Mouse (Mus musculus) intestine, embryonic 16.5 days (tissue): ENCODE measurements around the gene Olfml3. TPM values are rescaled to one million over a fixed set of nuclear protein-coding genes. Genes with fewer than 3 reads are reported as not detected.

ENCODE experiments used
- ATAC-seq: fragments of 200-750 bp; cut with Nextera tagmentation; 2 replicates; pipeline ENCODE4 v1.8.0; 2017; ENCODE audit warnings: moderate TSS enrichment, moderate library complexity
- H3K27ac ChIP-seq: fragments of 300-500 bp; sonication (generic); 2 replicates; pipeline ENCODE4 v1.5.1; 2014; ENCODE audit warnings: mild to moderate bottlenecking, low read length
- H3K27me3 ChIP-seq: fragments of 300-500 bp; sonication (generic); replicated peaks from 2 replicates; pipeline ENCODE4 v1.6.1; 2014; ENCODE audit warnings: low read length, control low read depth, mixed read lengths; ENCODE audit not compliant: control insufficient read depth, insufficient read depth
- H3K36me3 ChIP-seq: fragments of 300-500 bp; sonication (generic); 2 replicates; pipeline ENCODE4 v1.6.1; 2014; ENCODE audit warnings: low read length, control low read depth; ENCODE audit not compliant: control insufficient read depth, insufficient read depth
- H3K4me1 ChIP-seq: fragments of 300-500 bp; sonication (generic); 2 replicates; pipeline ENCODE4 v1.6.1; 2014; ENCODE audit warnings: low read length, control low read depth, mixed read lengths; ENCODE audit not compliant: control insufficient read depth, insufficient read depth
- H3K4me2 ChIP-seq: fragments of 300-500 bp; sonication (generic); 2 replicates; pipeline ENCODE4 v1.6.1; 2014; ENCODE audit warnings: low read depth, low read length, control low read depth
- H3K4me3 ChIP-seq: fragments of 300-500 bp; sonication (generic); 2 replicates; pipeline ENCODE4 v1.5.1; 2014; ENCODE audit warnings: mild to moderate bottlenecking, low read length
- H3K9ac ChIP-seq: fragments of 300-500 bp; sonication (generic); 2 replicates; pipeline ENCODE4 v1.6.1; 2014; ENCODE audit warnings: low read depth, low read length
- H3K9me3 ChIP-seq: fragments of 300-500 bp; sonication (generic); 2 replicates; pipeline ENCODE4 v1.6.1; 2016; ENCODE audit warnings: low read length, control low read depth; ENCODE audit not compliant: control insufficient read depth
- WGBS: fragments of 180-500 bp; shearing (Covaris S2); extraction: QIAGEN DNeasy Blood & Tissue Kit; methylation state at CpG from one replicate; pipeline ENCODE4 v1.1.7; 2014; 5-methylcytosine and 5-hydroxymethylcytosine counted together
- polyA plus RNA-seq: library from polyadenylated mRNA; unstranded; fragments of >200 nt; fragmentation: Nextera tagmentation; extraction: Ambion mirVana; gene quantifications from 2 replicates; pipeline ENCODE4 v1.2.1, GENCODE M21; 2015

Gene Olfml3
- polyA plus RNA-seq, 1 experiment from 2014 or later: 44.0 TPM

DNA sequence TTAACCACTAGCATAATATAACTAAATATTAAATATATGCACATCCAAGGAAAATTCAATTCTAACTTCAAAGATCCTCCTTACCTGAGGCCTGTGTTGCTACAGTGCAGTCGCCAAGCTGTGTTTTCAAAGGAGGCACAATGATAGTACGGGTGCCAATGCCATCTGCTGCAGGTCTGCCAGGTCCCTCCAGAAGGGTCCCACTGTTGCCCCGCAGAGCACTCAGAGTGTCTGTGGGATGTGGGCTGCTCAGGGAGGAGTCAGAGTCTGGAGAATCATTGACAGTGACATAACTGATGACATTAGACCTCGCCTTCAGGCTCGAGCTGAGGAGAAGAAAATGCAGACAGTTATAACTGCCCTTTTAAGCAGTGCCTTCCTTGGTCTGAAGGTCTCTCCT, 8.9 kb upstream of the Olfml3 start:
- no peaks in the 10 kb centered on the region for H3K9me3 ChIP-seq
- 80% methylated on average over 5 of the region's 5 CpGs for WGBS
- H3K4me3 ChIP-seq: no peak overlapping the region
- no peak overlapping the region for H3K4me2 ChIP-seq
- no peaks in the 10 kb centered on the region for H3K4me1 ChIP-seq
- H3K9ac ChIP-seq: no peak overlapping the region
- H3K27ac ChIP-seq: no peak overlapping the region
- no peak for ATAC-seq
- no peaks in the 10 kb centered on the region for H3K27me3 ChIP-seq
- peaks cover 18% of the 10 kb centered on the region for H3K36me3 ChIP-seq

DNA sequence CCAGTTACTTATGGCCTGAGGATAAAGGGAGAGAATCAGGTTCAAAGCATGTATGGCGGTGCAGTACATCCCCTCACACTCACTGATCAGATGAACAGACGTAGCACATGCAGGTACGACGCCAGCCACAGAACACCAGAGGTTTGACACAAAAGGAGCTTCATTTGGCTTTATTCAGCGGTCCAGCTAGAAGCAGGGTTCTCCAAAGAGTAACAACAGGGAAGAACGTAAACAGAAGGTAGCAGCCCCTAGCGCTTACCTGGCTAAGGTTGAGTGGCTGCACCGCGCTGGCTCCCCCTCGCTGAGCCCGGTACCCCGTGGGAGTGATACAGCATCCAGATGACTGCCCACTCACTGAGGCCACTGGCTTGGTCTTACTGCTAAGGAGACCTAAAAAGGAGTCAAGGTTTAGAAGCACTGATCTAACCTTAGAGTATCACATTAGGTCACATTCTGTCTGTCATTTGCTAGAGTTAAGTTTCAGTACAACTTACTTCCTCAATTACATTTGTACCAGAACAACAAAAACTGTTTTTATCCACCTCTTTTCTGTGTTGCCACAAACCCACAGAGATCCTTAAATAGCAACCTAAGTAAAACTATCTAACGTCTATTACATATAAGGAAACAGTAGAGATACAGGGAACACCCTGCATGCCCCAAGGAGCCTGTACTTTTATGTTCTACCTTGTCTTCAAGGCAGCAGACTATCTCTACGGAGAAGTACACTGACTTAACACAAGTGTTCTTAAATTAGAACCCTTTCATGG, 7.4 kb upstream of the Olfml3 start:
- Histone ChIP-seq H3K9me3 (no peaks in the 10 kb centered on the region), H3K4me1 (no peaks in the 10 kb centered on the region), H3K36me3 (peaks cover 13% of the 10 kb centered on the region), H3K9ac (no peak overlapping the region), H3K4me2 (no peak overlapping the region), H3K27ac (no peak overlapping the region), H3K4me3 (no peak overlapping the region), H3K27me3 (no peaks in the 10 kb centered on the region)
- no peak for ATAC-seq
- WGBS: 91% methylated on average over 14 of the region's 14 CpGs

DNA sequence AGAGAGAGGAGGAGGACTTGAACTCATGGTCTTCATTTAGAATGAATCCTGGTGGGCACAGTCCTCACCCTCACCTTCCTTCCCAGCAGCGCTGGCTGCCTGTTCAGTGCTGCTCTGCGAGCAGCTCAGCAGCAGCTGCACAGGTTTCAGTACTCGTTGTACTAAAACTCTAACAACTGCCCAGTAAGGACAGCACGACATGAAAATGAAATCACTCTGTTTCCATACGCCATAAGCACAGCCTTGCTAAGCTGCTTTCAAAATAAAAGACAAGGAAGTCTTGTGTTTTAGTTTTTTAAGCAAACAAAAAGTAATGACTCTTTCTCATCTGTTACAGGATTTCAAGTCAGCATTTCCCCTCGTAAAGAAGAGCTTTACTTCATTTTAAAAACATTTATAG, 5.4 kb upstream of the Olfml3 start:
- Histone ChIP-seq H3K9me3 (no peaks in the 10 kb centered on the region), H3K27ac (no peak overlapping the region), H3K4me3 (no peak overlapping the region), H3K36me3 (peaks cover 9% of the 10 kb centered on the region), H3K4me2 (no peak overlapping the region), H3K27me3 (no peaks in the 10 kb centered on the region), H3K9ac (no peak overlapping the region), H3K4me1 (0 out of 2 replicates have a peak, but pooled peaks cover 3% of the 10 kb centered on the region)
- ATAC-seq: no peak
- 78% methylated on average over 6 of the region's 6 CpGs for WGBS

DNA sequence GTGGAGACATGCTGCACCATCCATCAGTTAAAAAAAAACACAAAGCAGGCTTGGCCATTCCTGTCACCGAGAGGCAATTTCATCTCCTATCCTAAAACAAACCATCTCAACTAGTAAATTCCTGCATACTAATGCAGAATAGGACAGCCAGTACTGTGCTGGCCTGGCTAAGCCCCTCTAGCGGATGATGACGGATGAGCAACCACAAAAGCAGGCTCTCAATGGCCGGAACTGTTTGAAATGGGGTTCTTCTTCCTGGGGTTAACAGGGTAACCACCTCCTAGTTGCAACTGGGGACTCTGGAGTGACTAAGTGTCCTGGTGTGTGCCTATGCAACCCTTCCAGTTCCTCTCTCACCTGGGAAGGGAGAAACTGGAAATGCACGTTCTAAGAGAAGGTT, 2.5 kb upstream of the Olfml3 start:
- Histone ChIP-seq H3K9ac (no peak overlapping the region), H3K36me3 (peaks cover 9% of the 10 kb centered on the region; the same call in 1 of the 2 replicates), H3K9me3 (no peaks in the 10 kb centered on the region), H3K4me3 (no peak overlapping the region), H3K27ac (no peak overlapping the region), H3K4me2 (no peak overlapping the region), H3K27me3 (no peaks in the 10 kb centered on the region), H3K4me1 (peaks cover 7% of the 10 kb centered on the region)
- no peak for ATAC-seq
- WGBS: 59% methylated on average over 5 of the region's 5 CpGs

- peaks cover 8% of the 10 kb centered on the region; the same call in 1 of the 2 replicates for H3K36me3 ChIP-seq
- H3K27me3 ChIP-seq: no peaks in the 10 kb centered on the region
- peak within 1 kb of the TSS; percentile 57 for H3K9ac ChIP-seq
- WGBS: 90% methylated on average over 1 of the region's 1 CpGs
- H3K27ac ChIP-seq: peak within 1 kb of the TSS; percentile 92
- H3K4me1 ChIP-seq: peaks cover 17% of the 10 kb centered on the region
- no peak for ATAC-seq
- H3K4me3 ChIP-seq: peak within 1 kb of the TSS; percentile 44
- H3K9me3 ChIP-seq: no peaks in the 10 kb centered on the region
- peak within 1 kb of the TSS; percentile 60 for H3K4me2 ChIP-seq
These were observed 1.5 kb upstream of the Olfml3 start, which contains the start of gene Gm10964 for GRCm38 (mm10) chr3:103739329-103739728. TSS of gene Gm10964 (plus strand) at chr3:103739366.

DNA sequence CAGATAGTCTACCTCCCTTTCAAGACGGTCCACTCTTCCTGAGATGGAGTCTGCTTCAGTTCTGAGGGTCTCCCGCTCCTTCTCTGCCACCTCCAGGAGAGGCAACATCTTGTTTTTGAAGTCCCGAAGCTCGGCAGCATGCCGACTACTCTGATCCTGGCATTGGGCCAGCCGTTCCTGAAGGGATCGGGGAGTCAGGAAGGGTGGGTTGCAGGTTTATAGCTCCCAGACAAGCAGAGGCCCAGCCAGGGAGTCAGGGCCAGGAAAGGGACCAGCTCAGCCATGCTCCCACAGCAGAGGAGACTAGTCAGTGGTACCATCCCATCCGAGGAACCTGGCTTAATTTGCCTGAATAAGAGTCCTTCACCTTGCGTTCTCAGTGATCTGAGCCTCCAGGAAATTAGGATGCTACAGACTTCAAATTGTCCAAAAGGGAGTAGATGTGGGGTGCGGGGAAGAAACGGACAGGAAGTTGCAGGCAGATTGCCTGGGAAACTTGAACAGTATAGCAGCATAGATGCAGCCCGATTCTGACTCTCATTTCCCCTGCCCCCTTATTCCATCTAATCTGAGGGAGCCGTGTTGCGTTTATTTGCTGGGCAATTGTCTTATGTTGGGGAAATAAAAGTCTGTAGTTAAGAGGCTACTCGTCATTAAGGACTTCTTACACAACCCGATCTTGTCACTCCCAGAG, 593 bp downstream of the Olfml3 start:
- ATAC-seq: peak; percentile 37
- H3K27me3 ChIP-seq: no peaks in the 10 kb centered on the region
- peak overlapping the region; percentile 92 for H3K27ac ChIP-seq
- H3K4me2 ChIP-seq: peak overlapping the region; percentile 60
- 28% methylated on average over 16 of the region's 16 CpGs for WGBS
- H3K4me1 ChIP-seq: peaks cover 24% of the 10 kb centered on the region
- H3K4me3 ChIP-seq: peak overlapping the region; percentile 44
- H3K36me3 ChIP-seq: peaks cover 4% of the 10 kb centered on the region; the same call in 1 of the 2 replicates
- peak overlapping the region; percentile 65 for H3K9ac ChIP-seq
- no peaks in the 10 kb centered on the region for H3K9me3 ChIP-seq

- no peaks in the 10 kb centered on the region for H3K36me3 ChIP-seq
- ATAC-seq: no peak
- H3K4me1 ChIP-seq: peaks cover 24% of the 10 kb centered on the region
- H3K9me3 ChIP-seq: no peaks in the 10 kb centered on the region
- no peaks in the 10 kb centered on the region for H3K27me3 ChIP-seq
- peak overlapping the region; percentile 60 for H3K4me2 ChIP-seq
- peak overlapping the region; percentile 92 for H3K27ac ChIP-seq
- H3K4me3 ChIP-seq: peak overlapping the region; percentile 44
- H3K9ac ChIP-seq: peak overlapping the region; percentile 65
- 69% methylated on average over 28 of the region's 28 CpGs for WGBS
These were observed 1.8 kb downstream of the Olfml3 start for GRCm38 (mm10) chr3:103735776-103736600.

DNA sequence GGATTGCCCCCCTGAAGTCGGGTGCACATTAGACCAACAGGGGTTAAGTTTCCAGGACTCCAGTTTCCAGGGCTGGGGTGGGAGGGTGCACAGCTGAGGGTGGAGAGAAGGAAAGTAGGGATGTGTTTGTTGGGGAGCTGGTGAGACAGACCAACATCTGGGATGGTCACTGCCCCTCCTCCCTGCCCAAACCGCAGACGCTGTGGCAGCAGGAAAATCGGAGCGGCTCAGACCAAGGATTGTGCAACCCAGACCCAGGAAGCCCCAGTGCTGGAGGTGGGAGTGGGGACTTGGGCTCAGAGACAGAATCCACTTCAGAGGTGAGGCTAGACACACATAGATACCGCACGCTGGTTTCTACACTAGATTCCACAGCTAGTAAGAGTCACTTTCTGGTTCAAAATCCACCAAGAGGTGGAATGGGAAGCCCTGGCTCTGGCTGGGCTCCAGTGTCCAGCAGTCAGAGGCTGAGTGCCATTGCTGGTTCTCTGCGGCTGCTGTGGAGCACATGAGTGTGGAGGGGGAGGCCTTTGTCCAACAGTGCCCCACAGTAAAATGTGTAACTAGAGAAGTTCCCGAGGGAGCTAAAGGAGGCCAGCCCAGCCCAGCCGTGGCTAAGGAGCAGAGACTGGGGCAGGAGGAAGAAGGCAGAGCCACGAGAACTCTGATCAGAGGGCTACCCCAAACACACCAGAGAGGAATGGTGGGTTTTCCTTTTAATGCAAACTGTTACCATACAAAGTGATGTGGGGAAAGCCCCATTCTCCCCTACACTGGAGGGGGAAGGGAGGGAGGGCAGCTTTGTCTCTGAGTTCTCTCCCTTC, 2.9 kb downstream of the Olfml3 start:
- no peaks in the 10 kb centered on the region for H3K27me3 ChIP-seq
- H3K4me1 ChIP-seq: peaks cover 24% of the 10 kb centered on the region
- WGBS: 19% methylated on average over 11 of the region's 11 CpGs
- H3K9me3 ChIP-seq: no peaks in the 10 kb centered on the region
- H3K36me3 ChIP-seq: no peaks in the 10 kb centered on the region
- H3K4me2 ChIP-seq: peak overlapping the region; percentile 60
- peak overlapping the region; percentile 58 for H3K9ac ChIP-seq
- peak overlapping the region; percentile 44 for H3K4me3 ChIP-seq
- H3K27ac ChIP-seq: peak overlapping the region; percentile 75
- peak; percentile 24 for ATAC-seq
